Mouse (Mus musculus) regulatory T cell (primary cell): Measurements from ENCODE around the gene Terb2.

Experiments used
- in situ Hi-C: fragments of 300-600 bp; cut with MboI, MseI; formaldehyde crosslinking; loops from one replicate; pipeline ENCODE4 v1.15.1; 2025; ENCODE audit warnings: high pct_unique_total_duplicates

Terb2 gene

GRCm38 (mm10) chr2:122233341-122233740 lies 47.3 kb downstream of the Terb2 start:
- in situ Hi-C loops: no loop called here

DNA sequence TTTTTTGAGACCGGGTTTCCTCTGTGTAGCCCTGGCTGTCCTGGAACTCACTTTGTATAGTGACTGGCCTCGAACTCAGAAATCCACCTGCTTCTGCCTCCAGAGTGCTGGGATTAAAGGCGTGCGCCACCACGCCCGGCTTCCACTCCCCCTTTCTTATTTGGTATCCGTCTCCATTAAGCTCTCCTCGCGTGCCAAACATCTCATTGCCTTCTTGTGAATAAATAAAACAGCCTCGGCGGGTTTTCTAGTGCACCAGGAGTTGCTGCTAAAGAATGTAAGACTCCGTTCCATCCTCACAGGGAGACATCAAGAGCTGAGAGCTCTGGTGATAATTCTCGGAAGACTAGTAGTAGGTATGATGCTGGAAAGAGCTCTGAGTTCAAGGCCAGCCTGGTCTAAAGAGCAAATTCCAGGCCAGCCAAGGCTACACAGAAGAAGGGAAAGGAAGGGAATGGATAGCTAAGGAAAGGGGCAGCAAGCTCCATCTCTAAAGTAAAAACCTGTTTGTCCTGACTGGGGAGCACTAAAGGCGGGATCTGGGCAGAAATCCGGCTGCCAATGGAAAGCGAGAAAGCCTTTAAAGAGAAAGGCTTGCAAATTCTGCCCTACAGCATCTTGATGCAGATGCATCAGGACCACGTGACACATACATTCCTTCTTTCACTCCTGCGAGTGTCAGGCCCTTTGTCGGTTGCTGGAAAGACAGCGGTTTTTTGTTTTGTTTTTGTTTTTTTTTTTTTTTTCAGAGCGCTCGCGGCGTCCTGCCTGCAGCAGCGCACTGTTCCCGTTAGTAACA lies 47.9 kb downstream of the Terb2 start:
- in situ Hi-C loops: no loop called here

- in situ Hi-C loops: no loop called here
These were observed 48.7 kb downstream of the Terb2 start, which contains the start of gene Sord for GRCm38 (mm10) chr2:122234611-122235288. TSS of gene Sord (plus strand) at chr2:122234749.

GRCm38 (mm10) chr2:122235425-122235824 lies 49.4 kb downstream of the Terb2 start:
- in situ Hi-C loops: no loop called here

GRCm38 (mm10) chr2:122236321-122236720 lies 50.2 kb downstream of the Terb2 start:
- in situ Hi-C loops: no loop called here

DNA sequence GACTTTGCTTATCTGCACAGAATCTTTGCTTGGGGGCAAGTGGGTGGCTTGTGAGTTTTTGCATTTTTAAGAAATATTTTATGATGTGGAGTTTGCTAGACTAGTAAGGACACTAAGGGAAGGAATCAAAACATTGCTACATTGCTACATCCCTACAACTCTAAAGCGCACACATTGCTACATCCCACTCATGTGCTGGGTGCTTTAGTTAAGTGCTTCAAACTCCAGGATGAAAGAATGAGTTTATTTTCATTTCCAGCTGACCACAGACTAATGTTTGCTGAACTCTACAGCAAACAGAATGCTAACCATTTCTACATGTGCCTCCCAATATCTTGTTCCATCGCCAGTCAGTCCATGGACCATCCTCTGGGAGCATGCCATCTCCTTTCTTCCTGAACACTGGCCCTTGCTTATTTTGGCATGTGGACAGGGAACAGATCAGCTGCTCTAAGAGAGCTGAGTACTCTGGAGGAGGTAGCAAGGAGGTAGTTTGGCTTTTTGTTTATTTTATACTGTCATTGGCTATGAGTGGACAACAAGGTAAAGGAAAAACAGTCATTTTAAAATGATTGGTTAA lies 51.9 kb downstream of the Terb2 start:
- in situ Hi-C loops: no loop called here

DNA sequence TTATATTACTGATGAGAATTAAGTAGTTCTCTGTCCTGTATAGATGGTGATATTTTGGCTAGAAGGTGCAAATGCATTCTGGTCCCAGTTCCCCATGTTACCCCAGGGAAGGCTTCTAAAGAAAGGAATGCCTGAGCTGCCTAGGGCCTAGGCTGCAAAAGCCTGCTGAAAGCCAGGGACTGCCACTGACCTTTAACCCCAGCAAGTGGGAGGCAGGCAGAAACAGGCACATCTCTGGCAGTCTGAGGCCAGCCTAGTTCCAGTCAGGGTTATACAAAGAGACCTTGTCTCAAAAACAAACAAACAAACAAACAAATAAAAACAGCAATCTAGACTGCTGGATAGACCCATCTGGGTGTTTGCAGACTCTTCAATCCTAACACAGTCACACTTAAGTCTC lies 54.7 kb downstream of the Terb2 start:
- in situ Hi-C loops: loop anchor here (5.0 kb wide), 1 partner anchor 173 kb away; no protein-coding TSS in a partner anchor

DNA sequence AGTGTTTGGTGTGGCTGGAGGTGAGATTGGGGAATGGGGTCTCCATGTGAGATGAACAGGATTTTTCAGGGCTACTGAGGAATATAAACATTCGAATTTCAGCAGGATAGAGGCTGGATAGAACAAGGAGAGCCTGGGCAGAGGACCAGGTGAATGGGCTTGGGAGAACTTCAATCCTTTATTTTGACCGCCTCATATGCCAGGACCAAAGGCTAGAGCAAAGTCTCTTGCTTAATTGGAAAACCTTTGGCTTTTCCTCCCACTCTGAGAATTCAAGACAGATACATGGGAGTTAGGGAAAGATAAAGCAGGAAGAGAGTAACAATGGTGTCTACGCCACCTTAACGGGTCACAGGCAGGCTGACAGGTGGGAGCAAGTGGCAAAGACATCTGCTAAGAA lies 55.2 kb downstream of the Terb2 start:
- in situ Hi-C loops: loop anchor here (5.0 kb wide), 1 partner anchor 174 kb away; no protein-coding TSS in a partner anchor

- in situ Hi-C loops: loop anchor here (5.0 kb wide), 1 partner anchor 175 kb away; no protein-coding TSS in a partner anchor
These were observed 55.9 kb downstream of the Terb2 start for GRCm38 (mm10) chr2:122241935-122242334.

DNA sequence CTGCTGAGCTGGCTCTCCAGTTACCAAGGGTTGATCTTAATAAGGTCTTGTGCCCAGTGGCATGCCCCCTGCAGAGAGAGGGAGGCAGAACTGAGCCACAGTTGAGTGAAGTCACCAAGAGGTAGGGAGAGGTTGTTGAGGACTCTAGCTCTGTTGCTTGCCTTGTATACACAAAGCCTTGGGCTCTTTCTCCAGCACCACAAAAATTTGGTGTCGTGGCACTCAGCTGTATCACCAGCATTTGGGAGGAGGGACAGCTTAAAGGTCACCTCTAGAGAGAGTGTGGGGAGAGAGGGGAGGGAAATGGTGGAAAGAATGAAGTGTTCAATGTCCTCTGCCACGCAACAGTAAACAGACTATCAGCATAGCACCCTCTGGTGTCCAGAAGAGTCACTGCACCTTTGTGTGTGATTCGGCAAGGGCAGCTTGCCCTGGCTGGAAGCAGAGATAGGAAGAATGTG lies 57.6 kb downstream of the Terb2 start:
- in situ Hi-C loops: loop anchor here (5.0 kb wide), 1 partner anchor 176 kb away; no protein-coding TSS in a partner anchor

DNA sequence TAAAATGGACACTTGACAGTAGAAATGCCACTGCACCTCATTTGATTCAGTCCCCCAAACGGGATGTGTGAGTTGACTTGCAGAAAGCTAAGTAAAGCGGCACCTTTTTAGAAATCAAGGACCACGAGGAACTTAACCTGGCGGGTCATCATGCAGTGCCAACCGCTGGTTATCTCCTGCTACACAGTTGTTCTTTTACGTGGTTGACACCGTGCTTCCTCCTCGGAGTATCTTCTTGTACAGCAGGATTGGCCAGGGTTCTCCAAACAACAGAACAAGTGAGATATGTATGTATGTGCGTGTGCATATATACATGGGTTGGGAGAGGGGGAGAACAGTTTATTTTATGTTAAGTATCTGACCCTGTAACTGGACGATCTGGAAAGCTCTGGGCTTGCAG lies 61.7 kb downstream of the Terb2 start:
- in situ Hi-C loops: no loop called here

GRCm38 (mm10) chr2:122255997-122256396 lies 69.9 kb downstream of the Terb2 start:
- in situ Hi-C loops: loop anchor here (25.0 kb wide), 1 partner anchor 1081 kb away; no protein-coding TSS in a partner anchor
